Mouse (Mus musculus): ENCODE measurements around the gene Fuca1. TPM values are rescaled to one million over a fixed set of nuclear protein-coding genes. Genes with fewer than 3 reads are reported as not detected.
A peak's percentile ranks its signal among the peaks of the same experiment; 100 is the strongest.
"Not testable (repeated sequence)": the region's sequence is repeated elsewhere in the genome, so short reads cannot be mapped to it uniquely, and the experiment has no call there.

The Fuca1 gene
- polyA plus RNA-seq, 1 experiment: 43.5 TPM

DNA sequence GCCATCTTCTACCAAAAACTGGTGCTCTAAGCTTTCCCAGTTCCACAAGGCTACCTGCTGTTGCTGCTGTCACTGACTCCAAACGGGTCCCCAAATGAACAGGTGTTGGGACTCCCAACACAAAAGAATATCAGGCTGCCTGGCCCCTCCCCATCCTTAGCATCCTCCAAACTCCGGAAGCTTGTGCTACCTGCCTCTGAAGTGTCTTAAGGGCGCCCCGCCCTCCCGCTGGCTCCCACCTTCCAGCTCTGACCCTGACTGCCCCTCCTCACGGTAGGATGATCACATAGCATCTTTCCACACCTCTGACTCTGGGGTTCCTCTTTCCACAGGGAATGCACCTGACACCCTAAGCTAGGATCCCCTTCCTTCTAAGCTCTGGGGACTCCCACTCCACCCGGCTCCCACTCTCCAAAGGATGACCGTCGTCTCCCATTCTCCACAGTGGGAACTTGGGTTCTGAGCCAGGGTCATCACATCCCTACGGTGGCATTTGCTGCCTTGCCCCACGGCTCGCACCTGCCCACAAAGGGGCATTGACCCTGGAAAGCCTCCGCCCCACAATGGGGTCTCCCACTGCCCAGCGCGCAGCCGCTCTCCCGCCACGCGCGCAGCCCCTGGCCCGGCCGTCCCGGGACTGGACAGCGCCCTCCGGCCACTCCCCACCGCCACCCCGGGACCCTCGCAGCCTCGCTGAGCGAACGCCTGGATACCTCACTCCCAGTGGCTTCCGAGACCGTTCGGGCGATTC is 51.4 kb downstream of the Fuca1 start:
- Histone ChIP-seq H3K4me3 (ENCODE audit: control insufficient read depth, insufficient read depth, low read length) (peak overlapping the region; percentile 83), H3K4me1 (replicated peaks; ENCODE audit: control insufficient read depth, insufficient read depth, low read length) (peaks cover 22% of the 10 kb centered on the region), H3K27ac (ENCODE audit: control insufficient read depth, insufficient read depth, low read length) (peak overlapping the region; percentile 9; the same call in 1 of the 2 replicates), H3K27me3 (ENCODE audit: control insufficient read depth, insufficient read depth, low read length) (no peaks in the 10 kb centered on the region), H3K36me3 (ENCODE audit: control insufficient read depth, insufficient read depth, low read length) (peaks cover 32% of the 10 kb centered on the region)
- TF ChIP-seq CTCF (IDR thresholded peaks at IDR 0.05; ENCODE audit: borderline replicate concordance, control insufficient read depth, extremely low read depth, insufficient read depth, low read length, poor library complexity) (peak; percentile 17; the same call in 1 of the 2 replicates), POLR2A (IDR thresholded peaks at IDR 0.05; ENCODE audit: control insufficient read depth, extremely low read depth, insufficient read depth, low read length, poor library complexity) (no peak)
- 1% methylated on average over 35 of the region's 35 CpGs for whole genome bisulfite sequencing
- peak; percentile 46 for DNase-seq

DNA sequence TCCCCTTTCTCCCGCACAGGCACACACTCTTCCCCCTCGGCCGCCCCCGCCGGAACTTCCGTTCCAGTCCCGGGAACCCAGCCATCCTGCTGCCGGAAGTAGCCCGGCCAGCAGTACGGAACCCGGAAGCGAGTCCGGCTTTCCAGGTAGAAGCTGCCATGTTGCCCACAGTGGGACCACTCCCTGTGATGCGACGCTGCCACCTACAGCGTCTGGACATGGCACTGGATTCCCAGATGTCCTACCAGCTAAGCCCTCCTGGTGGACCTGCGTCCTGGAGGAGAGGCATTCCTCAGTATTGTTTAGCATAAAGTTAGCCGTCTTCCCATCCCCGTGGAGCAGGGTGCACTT is 52.0 kb downstream of the Fuca1 start, which contains the start of gene Lypla2:
Gene Lypla2, minus strand, starts transcription at position 71 of the 351 bp plus-strand sequence.
- peaks cover 22% of the 10 kb centered on the region for H3K4me1 ChIP-seq (replicated peaks; ENCODE audit: control insufficient read depth, insufficient read depth, low read length)
- TF ChIP-seq POLR2A (IDR thresholded peaks at IDR 0.05; ENCODE audit: control insufficient read depth, extremely low read depth, insufficient read depth, low read length, poor library complexity) (peak; percentile 55; the same call in 1 of the 2 replicates), CTCF (IDR thresholded peaks at IDR 0.05; ENCODE audit: borderline replicate concordance, control insufficient read depth, extremely low read depth, insufficient read depth, low read length, poor library complexity) (no peak)
- H3K27me3 ChIP-seq (ENCODE audit: control insufficient read depth, insufficient read depth, low read length): no peaks in the 10 kb centered on the region
- H3K27ac ChIP-seq (ENCODE audit: control insufficient read depth, insufficient read depth, low read length): peak within 1 kb of the TSS; percentile 37
- DNase-seq: peak; percentile 80
- H3K36me3 ChIP-seq (ENCODE audit: control insufficient read depth, insufficient read depth, low read length): peaks cover 27% of the 10 kb centered on the region
- peak within 1 kb of the TSS; percentile 83 for H3K4me3 ChIP-seq (ENCODE audit: control insufficient read depth, insufficient read depth, low read length)
- 1% methylated on average over 19 of the region's 19 CpGs for WGBS

DNA sequence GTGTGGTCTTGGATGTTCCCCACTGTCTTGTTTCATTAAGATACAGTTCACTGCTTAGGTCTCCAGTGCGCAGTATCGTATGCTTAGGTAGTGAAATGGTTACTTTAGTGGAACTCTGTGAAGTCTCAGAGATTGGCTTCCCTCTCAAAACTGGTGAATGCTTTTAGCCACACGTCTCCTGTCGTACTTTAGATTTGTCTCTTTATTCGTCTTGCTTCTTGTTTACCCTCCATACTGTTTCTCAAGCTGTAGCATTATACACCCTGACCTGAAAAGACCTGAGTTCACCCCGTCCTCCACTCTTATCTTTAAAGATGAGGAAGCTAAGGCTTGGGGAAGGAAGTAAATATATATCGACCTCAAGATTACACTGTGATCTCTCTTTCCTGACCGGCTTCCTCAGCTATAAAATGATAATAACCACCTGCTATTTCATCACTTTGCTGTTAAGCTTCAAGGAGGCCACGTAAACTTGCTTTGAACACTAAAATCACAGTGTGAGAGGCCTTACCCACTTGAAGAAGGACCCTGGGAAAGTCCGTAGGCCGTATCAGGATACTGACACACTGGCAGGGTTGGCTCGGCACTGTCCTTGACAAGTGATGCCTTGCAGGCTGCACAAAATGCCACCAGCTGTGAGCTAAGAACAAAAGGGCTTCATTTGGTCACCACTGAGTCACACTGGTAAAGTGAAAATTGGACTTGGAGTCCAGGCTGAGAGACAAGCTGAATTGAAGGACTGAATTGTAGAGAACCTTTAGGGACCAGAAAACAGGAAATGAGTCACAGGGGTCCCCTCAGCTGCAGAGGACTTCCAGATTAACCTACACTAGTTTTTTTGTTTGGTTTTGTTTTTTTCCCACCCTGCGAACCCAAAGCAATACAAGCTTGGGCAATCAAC is 52.6 kb downstream of the Fuca1 start:
- H3K27ac ChIP-seq (ENCODE audit: control insufficient read depth, insufficient read depth, low read length): peak overlapping the region; percentile 37
- 29% methylated on average over 13 of the region's 13 CpGs for WGBS
- peaks cover 22% of the 10 kb centered on the region for H3K4me1 ChIP-seq (replicated peaks; ENCODE audit: control insufficient read depth, insufficient read depth, low read length)
- TF ChIP-seq CTCF (IDR thresholded peaks at IDR 0.05; ENCODE audit: borderline replicate concordance, control insufficient read depth, extremely low read depth, insufficient read depth, low read length, poor library complexity): no peak
- TF ChIP-seq POLR2A (IDR thresholded peaks at IDR 0.05; ENCODE audit: control insufficient read depth, extremely low read depth, insufficient read depth, low read length, poor library complexity): no peak
- H3K27me3 ChIP-seq (ENCODE audit: control insufficient read depth, insufficient read depth, low read length): no peaks in the 10 kb centered on the region
- peaks cover 23% of the 10 kb centered on the region for H3K36me3 ChIP-seq (ENCODE audit: control insufficient read depth, insufficient read depth, low read length)
- peak overlapping the region; percentile 83 for H3K4me3 ChIP-seq (ENCODE audit: control insufficient read depth, insufficient read depth, low read length)
- no peak for DNase-seq

DNA sequence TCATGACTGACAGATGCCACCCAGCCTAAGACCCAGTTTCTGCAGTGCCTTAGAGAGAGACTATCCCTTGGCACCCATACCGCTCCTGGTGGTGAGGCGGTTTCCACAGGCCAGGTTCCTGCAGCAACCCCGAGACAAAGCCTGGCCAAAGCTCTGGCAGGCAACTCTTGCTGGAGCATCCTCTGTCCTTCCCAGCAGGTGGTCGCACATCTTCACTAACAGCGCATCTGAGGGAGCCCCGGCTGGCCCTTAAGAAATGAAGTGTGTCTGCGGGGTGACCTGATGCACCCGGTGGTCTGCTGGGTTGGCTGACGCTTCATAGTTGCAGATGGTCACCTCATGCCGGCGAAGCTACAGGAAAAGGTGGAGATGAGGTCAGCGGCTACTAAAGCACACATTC is 55.6 kb downstream of the Fuca1 start:
- TF ChIP-seq CTCF (IDR thresholded peaks at IDR 0.05; ENCODE audit: borderline replicate concordance, control insufficient read depth, extremely low read depth, insufficient read depth, low read length, poor library complexity): no peak
- no peak for TF ChIP-seq POLR2A (IDR thresholded peaks at IDR 0.05; ENCODE audit: control insufficient read depth, extremely low read depth, insufficient read depth, low read length, poor library complexity)
- H3K4me1 ChIP-seq (replicated peaks; ENCODE audit: control insufficient read depth, insufficient read depth, low read length): peaks cover 22% of the 10 kb centered on the region
- H3K4me3 ChIP-seq (ENCODE audit: control insufficient read depth, insufficient read depth, low read length): no peak overlapping the region
- no peak for DNase-seq
- 96% methylated on average over 12 of the region's 12 CpGs for WGBS
- H3K27ac ChIP-seq (ENCODE audit: control insufficient read depth, insufficient read depth, low read length): no peak overlapping the region
- H3K27me3 ChIP-seq (ENCODE audit: control insufficient read depth, insufficient read depth, low read length): no peaks in the 10 kb centered on the region
- peaks cover 10% of the 10 kb centered on the region for H3K36me3 ChIP-seq (ENCODE audit: control insufficient read depth, insufficient read depth, low read length)

DNA sequence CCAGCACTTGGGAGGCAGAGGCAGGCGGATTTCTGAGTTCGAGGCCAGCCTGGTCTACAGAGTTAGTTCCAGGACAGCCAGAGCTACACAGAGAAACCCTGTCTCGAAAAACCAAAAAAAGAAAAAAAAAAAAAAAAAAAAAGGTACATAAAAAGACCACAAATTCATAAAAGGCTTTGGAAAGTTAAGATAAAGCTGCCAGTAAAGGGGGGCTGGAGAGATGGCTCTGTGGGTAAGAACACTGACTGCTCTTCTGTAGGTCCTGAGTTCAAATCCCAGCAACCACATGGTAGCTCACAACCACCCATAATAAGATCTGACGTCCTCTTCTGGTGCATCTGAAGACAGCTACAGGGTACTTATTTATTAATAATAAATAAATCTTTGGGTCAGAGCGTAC is 59.7 kb downstream of the Fuca1 start:
- DNase-seq; H3K4me1 ChIP-seq (replicated peaks; ENCODE audit: control insufficient read depth, insufficient read depth, low read length); H3K4me3 ChIP-seq (ENCODE audit: control insufficient read depth, insufficient read depth, low read length); H3K27me3 ChIP-seq (ENCODE audit: control insufficient read depth, insufficient read depth, low read length); H3K27ac ChIP-seq (ENCODE audit: control insufficient read depth, insufficient read depth, low read length): not testable (repeated sequence)
- peaks cover 17% of the 10 kb centered on the region for H3K36me3 ChIP-seq (ENCODE audit: control insufficient read depth, insufficient read depth, low read length)
- 91% methylated on average over 5 of the region's 5 CpGs for WGBS

DNA sequence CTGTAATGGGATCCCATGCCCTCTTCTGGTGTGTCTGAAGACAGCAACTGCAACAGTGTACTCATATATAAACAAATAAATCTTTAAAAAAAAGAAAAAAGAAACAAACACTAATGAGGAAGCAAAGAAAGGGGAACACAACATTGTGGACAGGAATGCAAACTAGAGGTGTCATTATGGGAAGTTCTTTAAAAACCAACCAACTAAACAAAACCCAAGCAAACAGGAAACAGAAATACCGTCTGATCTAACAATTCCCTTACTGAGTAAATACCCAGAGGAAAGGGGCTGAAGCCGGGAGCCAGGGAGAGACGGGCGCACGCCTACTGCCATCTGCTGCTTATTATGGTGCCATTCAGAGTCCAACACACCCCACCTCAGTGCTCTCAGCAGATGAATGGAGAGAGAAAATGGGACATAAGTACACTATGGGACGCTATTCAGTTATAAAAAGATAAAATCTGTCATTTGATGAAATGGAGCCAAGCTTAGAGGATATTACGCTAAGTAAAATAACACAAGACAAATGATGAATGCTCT is 61.1 kb downstream of the Fuca1 start:
- H3K36me3 ChIP-seq (ENCODE audit: control insufficient read depth, insufficient read depth, low read length): peaks cover 10% of the 10 kb centered on the region
- H3K4me1 ChIP-seq (replicated peaks; ENCODE audit: control insufficient read depth, insufficient read depth, low read length): peaks cover 8% of the 10 kb centered on the region
- WGBS: 87% methylated on average over 7 of the region's 7 CpGs

More for the DNA sequence above, 61.1 kb downstream of the Fuca1 start:
- H3K4me3 ChIP-seq (ENCODE audit: control insufficient read depth, insufficient read depth, low read length): no peak overlapping the region
- H3K27me3 ChIP-seq (ENCODE audit: control insufficient read depth, insufficient read depth, low read length): no peaks in the 10 kb centered on the region
- TF ChIP-seq CTCF (IDR thresholded peaks at IDR 0.05; ENCODE audit: borderline replicate concordance, control insufficient read depth, extremely low read depth, insufficient read depth, low read length, poor library complexity) (no peak), POLR2A (IDR thresholded peaks at IDR 0.05; ENCODE audit: control insufficient read depth, extremely low read depth, insufficient read depth, low read length, poor library complexity) (no peak)
- DNase-seq: no peak
- H3K27ac ChIP-seq (ENCODE audit: control insufficient read depth, insufficient read depth, low read length): no peak overlapping the region
